Mouse (Mus musculus) embryonic facial prominence, embryonic 11.5 days (tissue): Measurements from ENCODE around the gene Plxnb1. TPM values are rescaled to one million over a fixed set of nuclear protein-coding genes. Genes with fewer than 3 reads are reported as not detected.
A peak's percentile ranks its signal among the peaks of the same experiment; 100 is the strongest.

Experiments
- ATAC-seq: fragments of 200-750 bp; cut with Nextera tagmentation; replicated peaks from 2 replicates; pipeline ENCODE4 v1.8.0; 2017; ENCODE audit warnings: low read depth; ENCODE audit not compliant: insufficient number of reproducible peaks, low FRiP score, low TSS enrichment
- DNase-seq: peaks from one replicate; pipeline ENCODE4 v3.0.0-alpha.2; 2015; ENCODE audit warnings: low spot score
- H3K27ac ChIP-seq: fragments of 300-500 bp; sonication (generic); replicated peaks from 2 replicates; pipeline ENCODE4 v1.5.1; 2014; ENCODE audit warnings: mild to moderate bottlenecking, low read depth, low read length, control low read depth
- H3K27me3 ChIP-seq: fragments of 300-500 bp; sonication (generic); 2 replicates; pipeline ENCODE4 v1.6.1; 2014; ENCODE audit warnings: mild to moderate bottlenecking, low read length, moderate library complexity, mixed read lengths; ENCODE audit not compliant: control insufficient read depth, insufficient read depth
- H3K36me3 ChIP-seq: fragments of 300-500 bp; sonication (generic); replicated peaks from 2 replicates; pipeline ENCODE4 v1.6.1; 2014; ENCODE audit warnings: low read depth, mild to moderate bottlenecking, low read length, moderate library complexity, mixed read lengths; ENCODE audit not compliant: control insufficient read depth, insufficient read depth
- H3K4me1 ChIP-seq: fragments of 300-500 bp; sonication (generic); 2 replicates; pipeline ENCODE4 v1.6.1; 2014; ENCODE audit warnings: low read length, mixed read lengths; ENCODE audit not compliant: control insufficient read depth, insufficient read depth
- H3K4me2 ChIP-seq: fragments of 300-500 bp; sonication (generic); 2 replicates; pipeline ENCODE4 v1.6.1; 2014; ENCODE audit warnings: low read depth, mild to moderate bottlenecking, control low read depth, low read length, moderate library complexity
- H3K4me3 ChIP-seq: fragments of 300-500 bp; sonication (generic); 2 replicates; pipeline ENCODE4 v1.5.1; 2014; ENCODE audit warnings: low read depth, low read length, control low read depth
- H3K9ac ChIP-seq: fragments of 300-500 bp; sonication (generic); replicated peaks from 2 replicates; pipeline ENCODE4 v1.6.1; 2014; ENCODE audit warnings: mild to moderate bottlenecking, control low read depth, low read length
- H3K9me3 ChIP-seq: fragments of 300-500 bp; sonication (generic); replicated peaks from 2 replicates; pipeline ENCODE4 v1.6.1; 2016; ENCODE audit warnings: mild to moderate bottlenecking, low read length, inconsistent platforms, mixed read lengths; ENCODE audit not compliant: control insufficient read depth
- WGBS: fragments of 180-500 bp; shearing (Covaris S2); extraction: QIAGEN DNeasy Blood & Tissue Kit; methylation state at CpG from one replicate; pipeline ENCODE4 v1.1.7; 2014; 5-methylcytosine and 5-hydroxymethylcytosine counted together
- polyA plus RNA-seq: library from polyadenylated mRNA; unstranded; fragments of >200 nt; fragmentation: Nextera tagmentation; extraction: Ambion mirVana; gene quantifications from 2 replicates; pipeline ENCODE4 v1.2.1, GENCODE M21; 2014

Gene Plxnb1
- polyA plus RNA-seq, 1 experiment from 2014 or later = 9.6 TPM

DNA sequence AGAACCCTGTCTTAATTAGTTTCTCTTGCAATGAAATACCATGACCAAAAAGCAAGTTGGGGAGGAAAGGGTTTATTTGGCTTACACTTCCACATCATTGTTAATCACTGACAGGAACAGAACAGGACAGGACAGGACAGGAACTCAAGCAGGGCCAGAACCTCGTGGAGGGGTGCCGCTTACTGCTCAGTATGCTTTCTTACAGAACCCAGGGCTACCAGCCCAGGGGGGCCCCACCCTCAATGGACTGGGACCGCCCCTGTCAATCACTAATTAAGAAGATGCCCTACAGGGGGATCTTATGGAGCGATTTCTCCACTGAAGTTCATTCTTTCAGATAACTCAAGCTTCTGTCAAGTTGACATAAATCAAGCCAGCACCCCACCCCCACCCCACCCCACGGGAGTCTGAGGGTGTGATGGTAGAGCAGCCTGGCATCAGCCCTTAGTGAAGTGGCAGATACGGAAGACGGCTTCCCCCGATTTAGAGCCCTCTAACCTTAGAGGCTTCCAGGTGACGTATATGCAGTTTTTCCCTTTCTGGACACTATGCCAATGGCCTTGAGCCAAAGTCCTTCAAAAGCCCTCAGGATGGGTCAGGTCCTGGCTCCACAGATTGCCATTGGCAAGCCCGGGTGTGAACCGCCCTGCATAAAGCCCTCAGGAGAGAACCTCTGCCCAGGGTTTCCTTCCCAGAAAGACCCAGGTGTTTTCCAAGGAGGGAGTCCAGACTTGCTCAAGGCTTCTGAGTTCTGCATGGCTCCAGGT is 1.2 kb upstream of the Plxnb1 start:
- WGBS = 14% methylated on average over 11 of the region's 11 CpGs
- H3K27me3 ChIP-seq = no peaks in the 10 kb centered on the region
- ATAC-seq (no peak), DNase-seq (no peak)
- no peaks in the 10 kb centered on the region for H3K36me3 ChIP-seq
- H3K27ac ChIP-seq = peak overlapping the region; percentile 99
- H3K9me3 ChIP-seq = no peaks in the 10 kb centered on the region
- no peak overlapping the region for H3K4me3 ChIP-seq
- H3K9ac ChIP-seq = no peak overlapping the region
- peak overlapping the region; percentile 79 for H3K4me2 ChIP-seq
- H3K4me1 ChIP-seq = peaks cover 2% of the 10 kb centered on the region

DNA sequence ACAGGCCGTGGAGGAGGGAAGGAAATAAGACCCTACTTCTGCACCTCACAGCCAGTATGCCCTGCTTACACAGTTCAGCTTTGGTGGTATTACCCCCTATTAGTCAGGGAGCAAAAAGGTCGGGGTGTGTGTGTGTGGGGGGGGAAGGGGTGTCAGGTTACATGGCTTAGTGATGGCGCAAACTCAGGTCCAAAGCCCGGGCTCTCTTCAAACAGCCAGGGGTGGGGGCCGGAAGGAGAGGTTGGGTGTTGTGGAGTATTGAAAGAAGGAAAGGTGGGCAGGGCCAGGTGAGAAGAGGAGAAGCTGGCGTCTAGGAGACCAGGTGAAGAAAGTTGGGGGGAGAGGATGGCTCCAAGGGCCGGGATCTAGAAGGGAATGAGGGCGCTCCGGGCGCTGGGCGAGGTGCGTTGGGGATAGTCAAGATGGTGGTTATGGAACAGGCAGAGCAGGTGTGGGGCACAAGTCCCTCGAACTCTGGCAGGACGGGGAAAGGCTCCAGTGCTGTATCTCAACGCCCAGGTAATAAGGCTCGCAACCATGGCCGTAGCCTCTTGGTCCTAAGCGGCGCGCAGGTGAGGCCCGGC is 544 bp upstream of the Plxnb1 start:
- peak overlapping the region; percentile 97 for H3K9ac ChIP-seq
- H3K9me3 ChIP-seq = no peaks in the 10 kb centered on the region
- peak overlapping the region; percentile 79 for H3K4me2 ChIP-seq
- H3K4me1 ChIP-seq = peaks cover 2% of the 10 kb centered on the region
- WGBS = under 1% methylated on average over 21 of the region's 21 CpGs
- H3K36me3 ChIP-seq = no peaks in the 10 kb centered on the region
- H3K27me3 ChIP-seq = no peaks in the 10 kb centered on the region
- peak overlapping the region; percentile 99 for H3K27ac ChIP-seq
- DNase-seq (peak; percentile 71), ATAC-seq (peak; percentile 37)
- peak overlapping the region; percentile 65 for H3K4me3 ChIP-seq

DNA sequence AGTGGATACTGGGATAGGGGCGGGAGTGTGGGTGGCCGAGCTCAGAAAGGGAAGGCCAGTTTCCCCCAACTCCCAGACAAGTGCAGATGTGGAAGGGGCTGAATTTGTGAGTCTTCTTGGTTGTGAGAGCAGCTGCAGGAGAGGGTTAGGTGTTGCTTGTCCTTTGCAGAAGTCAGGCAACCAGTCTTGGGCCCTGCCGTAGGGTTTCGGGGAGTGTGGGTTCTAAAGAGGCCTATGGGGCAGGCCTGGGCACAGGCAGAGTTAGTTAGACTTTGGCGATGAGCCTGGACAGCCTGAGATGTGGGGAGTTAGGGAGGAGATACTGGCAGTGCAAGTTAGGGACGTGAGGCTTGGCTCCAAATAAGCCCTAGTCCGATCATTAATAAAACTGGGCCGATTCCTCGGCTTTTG is 1.1 kb downstream of the Plxnb1 start:
- Histone ChIP-seq H3K4me3 (peak overlapping the region; percentile 65), H3K36me3 (no peaks in the 10 kb centered on the region), H3K4me1 (peaks cover 2% of the 10 kb centered on the region), H3K9me3 (no peaks in the 10 kb centered on the region), H3K27me3 (no peaks in the 10 kb centered on the region), H3K4me2 (peak overlapping the region; percentile 79), H3K9ac (peak overlapping the region; percentile 97), H3K27ac (peak overlapping the region; percentile 99)
- ATAC-seq (no peak), DNase-seq (peak; percentile 23)
- WGBS = 23% methylated on average over 9 of the region's 9 CpGs

DNA sequence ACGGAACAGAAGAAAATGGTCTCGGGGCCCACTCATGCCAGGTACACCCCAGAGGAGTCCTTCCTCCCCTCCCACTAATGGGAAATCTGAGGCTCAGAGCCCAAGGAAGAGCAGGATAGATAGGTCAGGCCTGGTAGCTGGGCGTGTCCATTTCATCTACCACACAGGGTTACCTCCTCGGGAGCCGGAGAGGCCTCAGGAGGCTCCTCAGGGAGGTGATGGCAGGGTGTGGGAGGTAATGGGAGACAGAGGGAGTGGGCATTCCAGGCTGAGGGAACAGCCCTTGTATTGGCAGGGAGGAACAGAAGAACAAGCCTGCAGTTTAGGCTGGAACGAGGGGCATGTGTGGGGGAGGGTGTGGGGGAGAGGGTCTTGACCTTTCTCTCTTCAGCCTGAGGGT is 1.7 kb downstream of the Plxnb1 start:
- peaks cover 2% of the 10 kb centered on the region for H3K4me1 ChIP-seq
- DNase-seq (peak; percentile 33), ATAC-seq (no peak)
- peak overlapping the region; percentile 97 for H3K9ac ChIP-seq
- H3K27me3 ChIP-seq = no peaks in the 10 kb centered on the region
- H3K27ac ChIP-seq = peak overlapping the region; percentile 99
- no peaks in the 10 kb centered on the region for H3K36me3 ChIP-seq
- peak overlapping the region; percentile 65 for H3K4me3 ChIP-seq
- peak overlapping the region; percentile 79 for H3K4me2 ChIP-seq
- WGBS = 24% methylated on average over 6 of the region's 6 CpGs
- no peaks in the 10 kb centered on the region for H3K9me3 ChIP-seq

DNA sequence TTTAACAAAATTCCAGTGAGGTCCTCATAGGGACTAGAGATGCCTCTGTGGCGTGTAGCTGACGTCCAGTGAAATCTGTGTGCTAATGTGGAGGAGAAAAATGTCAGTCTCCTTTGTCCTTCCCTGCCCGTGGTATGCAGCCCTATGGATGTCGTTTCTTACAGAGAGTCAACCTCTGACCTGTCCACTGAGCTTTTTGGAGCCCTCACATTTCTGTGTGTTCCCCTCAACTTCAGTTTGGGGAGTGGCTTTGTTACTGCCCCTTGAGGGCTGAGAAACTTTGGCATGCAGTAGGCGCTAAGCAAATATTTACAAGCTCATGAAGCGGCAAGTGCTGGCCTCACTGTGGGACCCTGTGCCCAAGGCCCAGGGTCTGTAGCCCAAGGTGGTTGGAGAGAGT is 2.1 kb downstream of the Plxnb1 start:
- Histone ChIP-seq H3K9ac (peak overlapping the region; percentile 97), H3K27me3 (no peaks in the 10 kb centered on the region), H3K4me1 (peaks cover 2% of the 10 kb centered on the region), H3K4me2 (peak overlapping the region; percentile 79), H3K36me3 (no peaks in the 10 kb centered on the region; the same call in 1 of the 2 replicates), H3K9me3 (no peaks in the 10 kb centered on the region), H3K4me3 (peak overlapping the region; percentile 65), H3K27ac (peak overlapping the region; percentile 99; the same call in 1 of the 2 replicates)
- DNase-seq (no peak), ATAC-seq (no peak)
- 14% methylated on average over 6 of the region's 6 CpGs for WGBS

DNA sequence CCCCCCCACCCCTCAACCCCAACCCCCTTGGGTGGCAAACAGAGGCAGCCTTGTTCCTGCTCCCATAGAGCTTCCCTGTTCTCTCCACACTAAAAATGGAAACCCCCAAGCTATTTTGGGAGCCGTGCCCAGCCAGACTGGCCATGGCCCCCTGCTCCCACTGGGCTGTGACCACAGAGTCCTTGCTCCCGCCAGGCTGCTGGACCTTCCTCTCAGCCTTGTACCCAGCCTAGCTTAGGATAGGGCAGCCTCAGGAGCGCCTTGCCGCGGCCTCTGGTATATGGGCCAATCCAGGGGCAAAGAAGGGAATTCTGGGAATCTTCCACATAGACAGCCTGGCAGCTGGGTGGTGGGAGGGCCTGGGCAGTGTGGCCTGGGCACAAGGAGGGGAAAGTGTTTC is 2.6 kb downstream of the Plxnb1 start:
- no peaks in the 10 kb centered on the region for H3K27me3 ChIP-seq
- 44% methylated on average over 5 of the region's 5 CpGs for WGBS
- H3K4me3 ChIP-seq = peak overlapping the region; percentile 65; the same call in 1 of the 2 replicates

DNA sequence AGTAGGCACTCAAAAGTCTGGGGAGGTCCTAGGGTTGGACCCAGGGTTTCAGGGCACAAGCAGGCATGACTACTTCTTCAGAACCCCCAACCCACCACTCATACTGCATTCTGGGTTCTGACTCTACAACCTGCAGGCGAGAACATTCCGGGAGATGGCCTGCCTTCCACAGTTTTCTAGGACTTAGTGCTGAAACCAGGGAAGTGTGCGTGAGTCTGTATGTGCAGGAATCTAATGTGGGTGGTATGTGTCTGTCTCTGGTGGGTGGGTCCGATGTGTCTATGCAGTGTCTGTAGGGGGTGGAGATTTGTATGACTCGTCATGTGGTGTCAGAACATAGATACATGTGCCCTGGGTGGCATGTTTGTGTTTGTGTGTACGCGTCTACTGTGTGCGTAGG is 3.2 kb downstream of the Plxnb1 start:
- H3K9ac ChIP-seq = no peak overlapping the region
- H3K4me1 ChIP-seq = peaks cover 2% of the 10 kb centered on the region
- no peak for DNase-seq
- no peaks in the 10 kb centered on the region for H3K27me3 ChIP-seq
- 91% methylated on average over 8 of the region's 8 CpGs for WGBS
- H3K4me2 ChIP-seq = peak overlapping the region; percentile 14; the same call in 1 of the 2 replicates
- no peak overlapping the region for H3K4me3 ChIP-seq
- H3K36me3 ChIP-seq = no peaks in the 10 kb centered on the region; the same call in 1 of the 2 replicates
- no peaks in the 10 kb centered on the region for H3K9me3 ChIP-seq
- no peak for ATAC-seq
- H3K27ac ChIP-seq = no peak overlapping the region

More for the DNA sequence above, 2.6 kb downstream of the Plxnb1 start:
- ATAC-seq (no peak), DNase-seq (no peak)
- peaks cover 2% of the 10 kb centered on the region for H3K4me1 ChIP-seq
- H3K9me3 ChIP-seq = no peaks in the 10 kb centered on the region
- H3K9ac ChIP-seq = peak overlapping the region; percentile 97
- H3K4me2 ChIP-seq = peak overlapping the region; percentile 79
- H3K27ac ChIP-seq = no peak overlapping the region
- H3K36me3 ChIP-seq = no peaks in the 10 kb centered on the region; the same call in 1 of the 2 replicates

DNA sequence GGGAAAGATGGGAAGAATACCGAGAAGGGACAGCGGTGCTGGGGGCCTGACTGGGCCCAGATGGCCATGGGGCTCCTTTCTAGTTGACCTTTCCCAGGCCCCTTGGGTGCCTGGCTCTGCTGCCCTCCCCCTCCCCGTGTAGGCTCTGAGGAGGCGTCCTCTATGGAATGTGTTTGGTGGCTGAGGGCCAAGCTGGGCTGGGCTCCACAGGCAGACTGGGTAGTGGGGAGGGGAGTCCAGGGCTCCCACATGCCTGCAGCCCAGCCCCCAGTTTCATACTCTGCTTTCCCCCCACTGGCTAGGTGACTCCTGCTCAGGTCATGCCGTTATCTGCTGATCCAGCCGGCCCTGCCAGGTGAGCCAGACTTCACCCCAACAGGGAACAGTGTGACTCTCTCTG is 3.8 kb downstream of the Plxnb1 start:
- DNase-seq (no peak), ATAC-seq (no peak)
- Histone ChIP-seq H3K4me1 (peaks cover 2% of the 10 kb centered on the region), H3K27ac (no peak overlapping the region), H3K27me3 (no peaks in the 10 kb centered on the region), H3K36me3 (peaks cover 6% of the 10 kb centered on the region), H3K4me2 (no peak overlapping the region), H3K9ac (no peak overlapping the region), H3K4me3 (no peak overlapping the region), H3K9me3 (no peaks in the 10 kb centered on the region)
- WGBS = 65% methylated on average over 5 of the region's 6 CpGs
